Mouse (Mus musculus) CD4-positive, CD25-positive, alpha-beta regulatory T cell, adult 4 months (primary cell): ENCODE results near the gene Gm19402. TPM values are rescaled to one million over a fixed set of nuclear protein-coding genes. Genes with fewer than 3 reads are reported as not detected.

Experiments
- ATAC-seq: one replicate; pipeline ENCODE4 v1.8.0; 2017
- polyA plus RNA-seq, 2 experiments: library from polyadenylated mRNA; unstranded; fragments of 100-300 nt; shearing (Covaris generic); gene quantifications; one replicate each; pipeline ENCODE4 v1.2.1; 2017

Gene Gm19402
- polyA plus RNA-seq, 2 experiments from 2014 or later = not detected

DNA sequence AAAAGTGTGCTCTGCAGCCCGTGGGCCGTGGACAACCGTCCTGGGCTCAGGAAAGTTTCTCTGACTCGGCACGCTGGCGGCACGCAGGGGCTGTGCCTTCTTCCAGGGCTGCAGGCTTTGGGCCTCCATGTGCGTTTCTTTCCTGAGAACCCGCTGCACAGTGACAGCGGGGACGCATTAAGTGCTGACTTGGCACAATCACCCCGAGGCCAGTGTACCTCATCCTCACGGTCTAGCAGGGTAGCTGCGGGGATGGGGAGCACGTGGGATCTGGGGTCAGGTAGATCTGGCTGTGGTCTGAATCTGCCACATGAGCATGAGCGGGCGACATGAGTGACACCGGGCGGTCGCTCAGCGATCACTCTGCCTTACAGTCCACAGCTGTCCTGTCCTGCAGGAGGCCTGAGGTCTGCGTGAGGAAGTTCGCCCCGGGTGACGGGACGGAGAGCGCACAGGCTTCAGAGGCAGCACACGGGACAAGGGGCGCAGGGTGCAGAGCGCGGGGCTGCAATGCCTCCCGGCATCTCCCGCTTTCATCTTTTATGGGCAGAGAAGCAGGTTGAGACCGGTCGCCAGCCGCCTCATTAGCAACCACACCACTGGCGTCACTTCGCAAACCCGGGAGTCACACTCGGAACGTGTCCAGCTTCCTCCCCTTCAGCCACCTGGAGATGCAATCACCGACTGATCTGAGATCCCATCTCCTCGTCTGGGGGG is 26.4 kb downstream of the Gm19402 start:
- ATAC-seq = no peak

DNA sequence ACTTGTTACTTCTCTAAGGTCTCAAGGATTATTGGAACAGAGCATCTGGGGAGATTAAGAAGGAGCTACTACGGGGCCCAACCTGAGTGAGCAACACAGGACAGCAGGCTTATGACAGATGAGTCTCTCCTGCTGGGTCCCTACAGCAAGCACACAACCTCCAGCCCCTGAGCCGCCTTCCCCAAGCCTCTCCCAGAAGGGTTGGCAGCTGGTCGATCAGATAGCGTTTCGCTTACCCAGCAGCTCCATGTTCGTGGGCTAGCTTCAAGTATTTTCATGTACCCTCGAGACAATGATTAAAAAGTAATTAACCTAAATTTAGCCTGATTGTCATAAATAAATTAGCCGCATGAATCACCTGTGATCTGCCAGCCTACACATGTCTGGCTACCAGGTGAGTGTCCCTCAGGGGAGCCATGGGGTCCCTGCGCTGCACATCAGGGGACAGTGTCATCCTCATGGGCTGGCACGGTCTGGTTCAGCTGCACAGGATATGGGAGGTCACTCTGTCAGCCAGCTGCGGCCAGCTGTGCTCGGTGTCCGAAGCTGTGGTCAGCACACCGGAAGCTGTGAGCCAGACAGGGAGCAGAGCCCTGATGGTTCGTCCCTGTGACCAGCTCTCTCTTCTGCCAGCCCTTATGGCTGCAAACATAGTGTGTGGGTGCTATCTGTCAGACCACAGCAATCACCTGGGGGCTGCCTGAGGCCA is 32.1 kb downstream of the Gm19402 start:
- no peak for ATAC-seq

DNA sequence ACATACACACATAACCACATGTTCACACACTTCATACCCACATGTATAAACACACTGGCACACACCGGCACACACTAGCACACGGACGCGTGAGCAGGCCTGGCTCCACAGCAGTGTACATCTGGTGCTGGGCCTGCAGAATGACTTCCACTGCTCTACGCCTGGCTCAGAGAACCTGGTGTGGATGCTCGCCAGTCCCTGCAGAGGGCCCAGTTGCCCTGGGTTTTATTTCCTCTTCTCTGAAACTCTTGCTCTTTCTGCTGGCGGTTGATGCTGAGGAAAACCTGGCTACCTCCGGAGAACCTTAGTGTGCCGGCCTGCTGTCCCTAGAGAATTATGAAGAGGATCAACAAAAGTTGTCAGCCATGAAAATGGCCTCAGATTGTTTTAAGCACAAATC is 38.5 kb downstream of the Gm19402 start:
- no peak for ATAC-seq

GRCm38 (mm10) chr10:77647901-77648300 is 42.7 kb downstream of the Gm19402 start:
- no peak for ATAC-seq

- ATAC-seq = no peak
Observed at GRCm38 (mm10) chr10:77647461-77647860, 43.1 kb downstream of the Gm19402 start.

- ATAC-seq = no peak
Observed at GRCm38 (mm10) chr10:77645571-77645970, 45.0 kb downstream of the Gm19402 start.

- ATAC-seq = no peak
Observed at GRCm38 (mm10) chr10:77643160-77643559, 47.4 kb downstream of the Gm19402 start.

Other genes starting within 250 kb of the Gm19402 start
- 10 to 100 TPM; 11.8 to 14.3 TPM for gene Fam207a, start 175.0 kb downstream of the Gm19402 start, polyA plus RNA-seq
- gene Itgb2, start 160.5 kb downstream of the Gm19402 start, polyA plus RNA-seq = 100 to 1,000 TPM; 449 to 774 TPM
- 100 to 1,000 TPM; 107 to 179 TPM for gene Pttg1ip, start 109.0 kb downstream of the Gm19402 start, polyA plus RNA-seq
- 100 to 1,000 TPM in 1 of 2 experiments, 10 to 100 TPM in 1; 96.6 to 109 TPM for gene Sumo3, start 84.7 kb downstream of the Gm19402 start, polyA plus RNA-seq
- gene Gm49325, start 84.6 kb downstream of the Gm19402 start, polyA plus RNA-seq = 1 to 10 TPM in 1 of 2 experiments, not detected in 1; 3.0 TPM
- 10 to 100 TPM; 42.0 to 65.6 TPM for gene Ube2g2, start 68.5 kb downstream of the Gm19402 start, polyA plus RNA-seq
- gene Tspear, start 4.2 kb downstream of the Gm19402 start, polyA plus RNA-seq = 1 to 10 TPM in 1 of 2 experiments, under 1 TPM in 1; 0.31 to 1.4 TPM
- gene Gm9508, start 6.5 kb upstream of the Gm19402 start, polyA plus RNA-seq = not detected
- gene Gm10272, start 15.9 kb upstream of the Gm19402 start, polyA plus RNA-seq = not detected
- not detected for gene Gm10024, start 20.7 kb upstream of the Gm19402 start, polyA plus RNA-seq
- gene Gm10142, start 25.1 kb upstream of the Gm19402 start, polyA plus RNA-seq = not detected
- not detected for gene Krtap12-1, start 29.8 kb upstream of the Gm19402 start, polyA plus RNA-seq
- not detected for gene Gm10100, start 35.7 kb upstream of the Gm19402 start, polyA plus RNA-seq
- gene Gm18596, start 51.9 kb upstream of the Gm19402 start, polyA plus RNA-seq = not detected
- gene Gm9736, start 60.6 kb upstream of the Gm19402 start, polyA plus RNA-seq = not detected
- not detected for gene Gm3233, start 68.9 kb upstream of the Gm19402 start, polyA plus RNA-seq
- gene Gm3238, start 80.6 kb upstream of the Gm19402 start, polyA plus RNA-seq = not detected
- gene Gm7138, start 86.2 kb upstream of the Gm19402 start, polyA plus RNA-seq = not detected
- gene Gm3250, start 91.8 kb upstream of the Gm19402 start, polyA plus RNA-seq = not detected
- gene Gm7137, start 97.4 kb upstream of the Gm19402 start, polyA plus RNA-seq = not detected
- gene Gm9639, start 104.3 kb upstream of the Gm19402 start, polyA plus RNA-seq = not detected
- not detected for gene Gm19668, start 108.4 kb upstream of the Gm19402 start, polyA plus RNA-seq
- not detected for gene Gm9507, start 121.1 kb upstream of the Gm19402 start, polyA plus RNA-seq
- not detected for gene Gm2696, start 123.9 kb upstream of the Gm19402 start, polyA plus RNA-seq
- gene Krtap10-4, start 136.3 kb upstream of the Gm19402 start, polyA plus RNA-seq = not detected
- not detected for gene Krtap10-10, start 145.2 kb upstream of the Gm19402 start, polyA plus RNA-seq
- gene Gm36176, start 156.0 kb upstream of the Gm19402 start, polyA plus RNA-seq = not detected
- not detected for gene Gm10318, start 162.1 kb upstream of the Gm19402 start, polyA plus RNA-seq
- gene Gm3285, start 171.2 kb upstream of the Gm19402 start, polyA plus RNA-seq = not detected
- not detected for gene Lrrc3, start 211.8 kb upstream of the Gm19402 start, polyA plus RNA-seq